Mouse (Mus musculus) erythroblast, embryonic 14.5 days (primary cell): Measurements from ENCODE around the gene Cenps.

Source experiments
- GATA1 ChIP-seq: IDR thresholded peaks from 2 replicates; pipeline ENCODE4 v1.6.1; 2012; ENCODE audit warnings: low read length, inconsistent platforms, mixed read lengths
- TAL1 ChIP-seq: IDR thresholded peaks from 3 replicates; pipeline ENCODE4 v1.6.1; 2012; ENCODE audit warnings: low read length, inconsistent platforms, mixed read lengths

DNA sequence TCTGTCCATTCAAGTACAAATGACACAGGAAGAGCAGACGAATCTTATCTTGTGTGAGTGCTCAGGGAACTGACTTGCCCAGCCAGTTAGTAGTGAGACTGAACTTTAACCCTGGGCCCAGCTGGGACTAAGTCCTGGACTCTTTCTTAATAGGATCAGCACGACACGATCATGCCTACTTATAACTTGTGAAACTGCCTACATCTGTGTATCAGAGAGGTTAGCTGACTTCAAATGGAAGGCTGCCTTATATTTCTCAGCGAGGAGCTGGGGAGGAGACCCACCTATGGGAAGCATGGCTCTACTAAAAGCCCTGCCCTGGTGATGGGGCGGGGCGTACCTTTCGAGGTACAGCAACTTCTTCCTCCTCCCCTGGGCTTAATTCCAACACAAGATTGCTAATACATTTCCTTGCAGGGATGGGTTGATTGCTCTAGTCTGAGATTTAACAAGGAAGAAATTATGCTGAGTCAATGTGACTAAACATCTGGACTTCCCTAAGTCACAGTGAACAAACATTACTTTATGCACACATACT, 33.0 kb upstream of the Cenps start:
- TF ChIP-seq GATA1, result no peak
- no peak for TF ChIP-seq TAL1
